Mouse (Mus musculus): Measurements from ENCODE around the gene Slc5a10. TPM values are rescaled to one million over a fixed set of nuclear protein-coding genes. Genes with fewer than 3 reads are reported as not detected.

The Slc5a10 gene
- polyA plus RNA-seq, 1 experiment from 2014 or later, result not detected

GRCm38 (mm10) chr11:61650470-61651265, 70.0 kb downstream of the Slc5a10 start:
- Histone ChIP-seq H3K27me3 (ENCODE audit: control insufficient read depth, insufficient read depth, low read length) (no peaks in the 10 kb centered on the region), H3K9ac (replicated peaks; ENCODE audit: low read length) (no peak overlapping the region), H3K9me3 (ENCODE audit: control insufficient read depth, low read length) (no peaks in the 10 kb centered on the region), H3K36me3 (ENCODE audit: control insufficient read depth, insufficient read depth, low read length) (no peaks in the 10 kb centered on the region), H3K27ac (replicated peaks; ENCODE audit: low read depth, low read length) (no peak overlapping the region), H3K4me3 (replicated peaks; ENCODE audit: low read depth, low read length) (no peak overlapping the region), H3K4me1 (ENCODE audit: control insufficient read depth, insufficient read depth, low read length) (no peaks in the 10 kb centered on the region), H3K4me2 (ENCODE audit: low read length) (no peak overlapping the region)
- ATAC-seq (ENCODE audit: low FRiP score, low TSS enrichment) (no peak), DNase-seq (no peak)
- 87% methylated on average over 9 of the region's 9 CpGs for WGBS

- H3K9me3 ChIP-seq (ENCODE audit: control insufficient read depth, low read length), result no peaks in the 10 kb centered on the region
- no peak overlapping the region for H3K4me2 ChIP-seq (ENCODE audit: low read length)
- WGBS, result 96% methylated on average over 4 of the region's 4 CpGs
- no peak for DNase-seq
- H3K36me3 ChIP-seq (ENCODE audit: control insufficient read depth, insufficient read depth, low read length), result no peaks in the 10 kb centered on the region
- H3K4me3 ChIP-seq (replicated peaks; ENCODE audit: low read depth, low read length), result no peak overlapping the region
- H3K27ac ChIP-seq (replicated peaks; ENCODE audit: low read depth, low read length), result no peak overlapping the region
- H3K27me3 ChIP-seq (ENCODE audit: control insufficient read depth, insufficient read depth, low read length), result no peaks in the 10 kb centered on the region
- H3K9ac ChIP-seq (replicated peaks; ENCODE audit: low read length), result no peak overlapping the region
- no peaks in the 10 kb centered on the region for H3K4me1 ChIP-seq (ENCODE audit: control insufficient read depth, insufficient read depth, low read length)
- ATAC-seq (ENCODE audit: low FRiP score, low TSS enrichment), result no peak
These were observed 71.0 kb downstream of the Slc5a10 start for GRCm38 (mm10) chr11:61649626-61650025.

- ATAC-seq (ENCODE audit: low FRiP score, low TSS enrichment) (no peak), DNase-seq (no peak)
- H3K36me3 ChIP-seq (ENCODE audit: control insufficient read depth, insufficient read depth, low read length), result no peaks in the 10 kb centered on the region
- no peaks in the 10 kb centered on the region for H3K27me3 ChIP-seq (ENCODE audit: control insufficient read depth, insufficient read depth, low read length)
- 92% methylated on average over 5 of the region's 5 CpGs for WGBS
- H3K27ac ChIP-seq (replicated peaks; ENCODE audit: low read depth, low read length), result no peak overlapping the region
- no peak overlapping the region for H3K9ac ChIP-seq (replicated peaks; ENCODE audit: low read length)
- H3K4me1 ChIP-seq (ENCODE audit: control insufficient read depth, insufficient read depth, low read length), result no peaks in the 10 kb centered on the region
- H3K4me2 ChIP-seq (ENCODE audit: low read length), result no peak overlapping the region
- H3K9me3 ChIP-seq (ENCODE audit: control insufficient read depth, low read length), result no peaks in the 10 kb centered on the region
- H3K4me3 ChIP-seq (replicated peaks; ENCODE audit: low read depth, low read length), result no peak overlapping the region
These were observed 71.5 kb downstream of the Slc5a10 start for GRCm38 (mm10) chr11:61649163-61649580.

- ATAC-seq (ENCODE audit: low FRiP score, low TSS enrichment) (no peak), DNase-seq (no peak)
- no peaks in the 10 kb centered on the region for H3K36me3 ChIP-seq (ENCODE audit: control insufficient read depth, insufficient read depth, low read length)
- WGBS, result 79% methylated on average over 7 of the region's 7 CpGs
- H3K27me3 ChIP-seq (ENCODE audit: control insufficient read depth, insufficient read depth, low read length), result no peaks in the 10 kb centered on the region
- H3K9ac ChIP-seq (replicated peaks; ENCODE audit: low read length), result no peak overlapping the region
- H3K4me3 ChIP-seq (replicated peaks; ENCODE audit: low read depth, low read length), result no peak overlapping the region
- no peaks in the 10 kb centered on the region for H3K9me3 ChIP-seq (ENCODE audit: control insufficient read depth, low read length)
- no peak overlapping the region for H3K27ac ChIP-seq (replicated peaks; ENCODE audit: low read depth, low read length)
- H3K4me1 ChIP-seq (ENCODE audit: control insufficient read depth, insufficient read depth, low read length), result no peaks in the 10 kb centered on the region
- H3K4me2 ChIP-seq (ENCODE audit: low read length), result no peak overlapping the region
These were observed 71.9 kb downstream of the Slc5a10 start for GRCm38 (mm10) chr11:61648749-61649115.

GRCm38 (mm10) chr11:61647956-61648748, 72.5 kb downstream of the Slc5a10 start:
- no peak for DNase-seq
- Histone ChIP-seq H3K27ac (replicated peaks; ENCODE audit: low read depth, low read length) (no peak overlapping the region), H3K4me2 (ENCODE audit: low read length) (no peak overlapping the region), H3K36me3 (ENCODE audit: control insufficient read depth, insufficient read depth, low read length) (no peaks in the 10 kb centered on the region), H3K9me3 (ENCODE audit: control insufficient read depth, low read length) (no peaks in the 10 kb centered on the region), H3K4me3 (replicated peaks; ENCODE audit: low read depth, low read length) (no peak overlapping the region), H3K4me1 (ENCODE audit: control insufficient read depth, insufficient read depth, low read length) (no peaks in the 10 kb centered on the region), H3K27me3 (ENCODE audit: control insufficient read depth, insufficient read depth, low read length) (no peaks in the 10 kb centered on the region), H3K9ac (replicated peaks; ENCODE audit: low read length) (no peak overlapping the region)
- 83% methylated on average over 6 of the region's 6 CpGs for WGBS
- no peak for ATAC-seq (ENCODE audit: low FRiP score, low TSS enrichment)

GRCm38 (mm10) chr11:61647110-61647910, 73.3 kb downstream of the Slc5a10 start:
- H3K4me1 ChIP-seq (ENCODE audit: control insufficient read depth, insufficient read depth, low read length), result no peaks in the 10 kb centered on the region
- no peak overlapping the region for H3K27ac ChIP-seq (replicated peaks; ENCODE audit: low read depth, low read length)
- no peak for ATAC-seq (ENCODE audit: low FRiP score, low TSS enrichment)
- no peak for DNase-seq
- no peak overlapping the region for H3K9ac ChIP-seq (replicated peaks; ENCODE audit: low read length)
- H3K4me2 ChIP-seq (ENCODE audit: low read length), result no peak overlapping the region
- 70% methylated on average over 10 of the region's 10 CpGs for WGBS
- H3K4me3 ChIP-seq (replicated peaks; ENCODE audit: low read depth, low read length), result no peak overlapping the region
- no peaks in the 10 kb centered on the region for H3K36me3 ChIP-seq (ENCODE audit: control insufficient read depth, insufficient read depth, low read length)
- no peaks in the 10 kb centered on the region for H3K27me3 ChIP-seq (ENCODE audit: control insufficient read depth, insufficient read depth, low read length)
- H3K9me3 ChIP-seq (ENCODE audit: control insufficient read depth, low read length), result no peaks in the 10 kb centered on the region

GRCm38 (mm10) chr11:61646499-61647039, 74.1 kb downstream of the Slc5a10 start:
- no peaks in the 10 kb centered on the region for H3K27me3 ChIP-seq (ENCODE audit: control insufficient read depth, insufficient read depth, low read length)
- no peaks in the 10 kb centered on the region for H3K9me3 ChIP-seq (ENCODE audit: control insufficient read depth, low read length)
- DNase-seq (no peak), ATAC-seq (ENCODE audit: low FRiP score, low TSS enrichment) (no peak)
- H3K4me1 ChIP-seq (ENCODE audit: control insufficient read depth, insufficient read depth, low read length), result no peaks in the 10 kb centered on the region
- no peak overlapping the region for H3K4me3 ChIP-seq (replicated peaks; ENCODE audit: low read depth, low read length)
- no peak overlapping the region for H3K4me2 ChIP-seq (ENCODE audit: low read length)
- no peaks in the 10 kb centered on the region for H3K36me3 ChIP-seq (ENCODE audit: control insufficient read depth, insufficient read depth, low read length)
- no peak overlapping the region for H3K27ac ChIP-seq (replicated peaks; ENCODE audit: low read depth, low read length)
- 63% methylated on average over 2 of the region's 2 CpGs for WGBS
- H3K9ac ChIP-seq (replicated peaks; ENCODE audit: low read length), result no peak overlapping the region

GRCm38 (mm10) chr11:61645357-61645857, 75.2 kb downstream of the Slc5a10 start:
- Histone ChIP-seq H3K27me3 (ENCODE audit: control insufficient read depth, insufficient read depth, low read length) (no peaks in the 10 kb centered on the region), H3K4me1 (ENCODE audit: control insufficient read depth, insufficient read depth, low read length) (no peaks in the 10 kb centered on the region), H3K9me3 (ENCODE audit: control insufficient read depth, low read length) (no peaks in the 10 kb centered on the region), H3K4me3 (replicated peaks; ENCODE audit: low read depth, low read length) (no peak overlapping the region), H3K27ac (replicated peaks; ENCODE audit: low read depth, low read length) (no peak overlapping the region), H3K36me3 (ENCODE audit: control insufficient read depth, insufficient read depth, low read length) (no peaks in the 10 kb centered on the region), H3K4me2 (ENCODE audit: low read length) (no peak overlapping the region), H3K9ac (replicated peaks; ENCODE audit: low read length) (no peak overlapping the region)
- WGBS, result 84% methylated on average over 5 of the region's 5 CpGs
- ATAC-seq (ENCODE audit: low FRiP score, low TSS enrichment) (no peak), DNase-seq (no peak)
